Mouse (Mus musculus) limb, embryonic 11.5 days (tissue): ENCODE measurements around the gene Ptprn2. TPM values are rescaled to one million over a fixed set of nuclear protein-coding genes. Genes with fewer than 3 reads are reported as not detected.

Experiments
- ATAC-seq: fragments of 200-750 bp; cut with Nextera tagmentation; 2 replicates; pipeline ENCODE4 v1.8.0; 2017; ENCODE audit warnings: low read depth; ENCODE audit not compliant: insufficient number of reproducible peaks, low FRiP score, low TSS enrichment
- DNase-seq: peaks from one replicate; pipeline ENCODE4 v3.0.0-alpha.2; 2015; ENCODE audit warnings: low spot score
- H3K27ac ChIP-seq: fragments of 300-500 bp; sonication (generic); replicated peaks from 2 replicates; pipeline ENCODE4 v1.5.1; 2014; ENCODE audit warnings: low read depth, mild to moderate bottlenecking, low read length
- H3K27me3 ChIP-seq: fragments of 300-500 bp; sonication (generic); 2 replicates; pipeline ENCODE4 v1.6.1; 2014; ENCODE audit warnings: mild to moderate bottlenecking, low read length, mixed read lengths; ENCODE audit not compliant: control insufficient read depth, insufficient read depth
- H3K36me3 ChIP-seq: fragments of 300-500 bp; sonication (generic); 2 replicates; pipeline ENCODE4 v1.6.1; 2014; ENCODE audit warnings: mild to moderate bottlenecking, low read length, moderate library complexity, mixed read lengths; ENCODE audit not compliant: control insufficient read depth, insufficient read depth
- H3K4me1 ChIP-seq: fragments of 300-500 bp; sonication (generic); 2 replicates; pipeline ENCODE4 v1.6.1; 2014; ENCODE audit warnings: low read length, mixed read lengths; ENCODE audit not compliant: control insufficient read depth, insufficient read depth
- H3K4me2 ChIP-seq: fragments of 300-500 bp; sonication (generic); 2 replicates; pipeline ENCODE4 v1.6.1; 2014; ENCODE audit warnings: low read depth, mild to moderate bottlenecking, moderate library complexity; ENCODE audit not compliant: severe bottlenecking
- H3K4me3 ChIP-seq: fragments of 300-500 bp; sonication (generic); 2 replicates; pipeline ENCODE4 v1.5.1; 2014; ENCODE audit warnings: low read depth, low read length
- H3K9ac ChIP-seq: fragments of 300-500 bp; sonication (generic); 2 replicates; pipeline ENCODE4 v1.6.1; 2014; ENCODE audit warnings: mild to moderate bottlenecking, low read length
- H3K9me3 ChIP-seq: fragments of 300-500 bp; sonication (generic); 2 replicates; pipeline ENCODE4 v1.6.1; 2016; ENCODE audit warnings: low read length; ENCODE audit not compliant: control insufficient read depth
- WGBS: fragments of 180-500 bp; shearing (Covaris S2); extraction: QIAGEN DNeasy Blood & Tissue Kit; methylation state at CpG from one replicate; pipeline ENCODE4 v1.1.7; 2014; 5-methylcytosine and 5-hydroxymethylcytosine counted together
- polyA plus RNA-seq: library from polyadenylated mRNA; unstranded; fragments of >200 nt; fragmentation: Nextera tagmentation; extraction: Ambion mirVana; gene quantifications from 2 replicates; pipeline ENCODE4 v1.2.1, GENCODE M21; 2014

The Ptprn2 gene
- polyA plus RNA-seq, 1 experiment from 2014 or later = not detected

DNA sequence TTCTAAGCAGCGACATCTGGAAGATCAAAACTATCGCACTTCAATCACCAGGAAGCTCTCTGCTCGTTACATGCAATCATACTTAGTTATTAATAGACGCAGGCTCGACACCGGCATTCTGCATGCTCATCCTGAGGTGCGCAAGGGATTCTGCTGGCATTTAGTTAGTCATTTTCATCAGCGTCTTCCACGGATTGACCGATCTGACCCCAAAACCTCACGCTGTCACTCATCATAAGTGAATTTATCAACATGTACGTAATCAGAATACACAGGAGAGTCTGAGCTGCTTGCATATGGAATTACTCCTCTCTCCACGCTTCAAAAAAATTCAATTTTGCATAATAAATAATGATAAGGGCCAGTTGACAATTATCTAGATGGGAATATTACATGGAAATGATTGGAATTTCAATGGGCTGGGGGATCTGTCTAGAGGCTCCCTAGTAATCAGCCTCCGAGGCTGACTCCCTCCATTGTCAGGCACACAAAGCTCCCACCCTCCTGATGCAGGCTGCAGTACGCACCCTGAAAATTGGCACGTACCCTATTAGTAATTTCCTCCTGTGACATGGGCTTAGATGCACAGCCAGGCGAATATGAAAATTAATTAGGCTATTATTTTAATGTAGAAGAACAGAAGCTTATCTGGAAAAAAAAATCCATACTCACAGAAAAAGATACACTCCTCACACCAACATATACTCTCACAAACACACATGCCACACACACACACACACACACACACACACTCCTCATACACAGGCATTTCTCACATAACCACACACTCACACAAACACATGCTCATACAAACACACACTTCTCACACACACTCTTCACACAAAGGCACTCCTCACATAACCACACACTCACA is 819.5 kb downstream of the Ptprn2 start:
- H3K36me3 ChIP-seq = no peaks in the 10 kb centered on the region
- DNase-seq = no peak
- WGBS = 89% methylated on average over 17 of the region's 17 CpGs
- no peak for ATAC-seq
- H3K27me3 ChIP-seq = no peaks in the 10 kb centered on the region
- H3K4me2 ChIP-seq = no peak overlapping the region
- H3K27ac ChIP-seq = no peak overlapping the region
- no peaks in the 10 kb centered on the region for H3K9me3 ChIP-seq
- no peak overlapping the region for H3K4me3 ChIP-seq
- H3K4me1 ChIP-seq = no peaks in the 10 kb centered on the region
- no peak overlapping the region for H3K9ac ChIP-seq

DNA sequence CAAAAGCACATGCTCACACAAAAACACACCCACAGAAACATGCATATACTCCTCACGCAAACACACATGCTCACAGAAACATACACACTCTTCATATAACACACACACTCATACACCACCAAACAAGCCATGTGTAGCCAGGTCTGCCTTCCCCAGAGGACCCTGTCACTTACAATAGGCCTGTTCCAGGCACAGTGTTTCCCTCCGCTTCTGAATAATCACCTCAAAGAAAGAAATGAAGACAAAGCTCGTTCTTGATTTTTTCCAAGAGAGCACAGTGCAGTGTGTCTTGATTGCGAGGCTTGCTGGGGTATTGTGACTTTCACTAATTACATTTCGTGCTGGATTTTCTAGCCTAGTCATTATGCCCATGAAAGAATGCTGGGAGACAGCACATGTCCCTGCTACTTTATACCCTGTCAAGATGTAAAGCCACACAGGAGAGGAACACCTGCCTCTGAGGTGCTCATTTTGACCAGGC is 820.1 kb downstream of the Ptprn2 start:
- Histone ChIP-seq H3K36me3 (no peaks in the 10 kb centered on the region), H3K27ac (no peak overlapping the region), H3K4me3 (no peak overlapping the region), H3K4me2 (no peak overlapping the region), H3K9ac (no peak overlapping the region), H3K9me3 (no peaks in the 10 kb centered on the region), H3K27me3 (no peaks in the 10 kb centered on the region), H3K4me1 (no peaks in the 10 kb centered on the region)
- whole genome bisulfite sequencing = 79% methylated on average over 5 of the region's 5 CpGs
- DNase-seq = no peak
- ATAC-seq = no peak; the same call in 1 of the 2 replicates

DNA sequence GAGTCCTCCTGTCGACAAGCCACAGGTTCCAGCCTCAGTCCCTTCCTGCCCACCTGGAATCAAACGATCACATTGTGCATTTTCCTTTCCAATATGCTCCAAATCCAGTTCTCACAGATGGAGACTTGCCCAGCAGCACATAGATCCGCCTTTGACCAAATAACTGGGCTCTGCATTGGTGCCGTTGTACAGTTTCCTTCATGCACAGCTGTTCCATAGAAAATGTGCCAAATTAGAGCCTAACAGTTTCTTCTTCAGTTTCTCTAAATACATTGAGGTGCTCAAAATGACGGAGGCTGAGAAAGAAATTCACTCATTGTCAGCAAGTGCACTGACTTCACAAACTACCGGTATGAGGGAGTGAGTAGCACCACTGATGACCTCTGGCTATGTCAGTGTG is 826.6 kb downstream of the Ptprn2 start:
- H3K36me3 ChIP-seq = no peaks in the 10 kb centered on the region
- ATAC-seq (no peak), DNase-seq (no peak)
- H3K9ac ChIP-seq = no peak overlapping the region
- H3K27ac ChIP-seq = no peak overlapping the region
- WGBS = 85% methylated on average over 6 of the region's 6 CpGs
- H3K27me3 ChIP-seq = no peaks in the 10 kb centered on the region
- no peaks in the 10 kb centered on the region for H3K4me1 ChIP-seq
- H3K9me3 ChIP-seq = no peaks in the 10 kb centered on the region
- H3K4me2 ChIP-seq = no peak overlapping the region
- H3K4me3 ChIP-seq = no peak overlapping the region

DNA sequence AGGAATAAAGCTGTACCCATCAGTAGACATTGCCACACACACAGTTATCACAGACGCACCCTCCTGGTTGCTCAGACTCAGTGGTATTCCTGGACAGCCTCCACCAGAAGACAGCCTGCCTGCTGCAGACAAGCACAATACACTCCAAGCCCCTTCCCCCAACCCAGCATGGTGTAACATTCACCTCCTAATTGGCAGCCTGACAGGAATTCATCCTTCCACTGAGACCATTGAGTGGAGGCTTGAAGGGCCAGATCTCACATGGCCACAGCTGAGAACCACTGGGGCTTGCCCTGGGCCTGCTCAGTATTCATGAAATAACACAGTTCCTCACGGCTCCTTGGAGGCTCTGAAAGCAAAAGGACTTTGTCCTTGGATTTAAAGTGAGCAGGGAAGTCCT is 829.5 kb downstream of the Ptprn2 start:
- 72% methylated on average over 2 of the region's 2 CpGs for WGBS
- peaks cover 3% of the 10 kb centered on the region; the same call in 1 of the 2 replicates for H3K9me3 ChIP-seq
- H3K36me3 ChIP-seq = no peaks in the 10 kb centered on the region
- H3K4me1 ChIP-seq = no peaks in the 10 kb centered on the region
- no peak for DNase-seq
- no peak for ATAC-seq
- no peak overlapping the region for H3K27ac ChIP-seq
- H3K4me3 ChIP-seq = no peak overlapping the region
- H3K9ac ChIP-seq = no peak overlapping the region
- H3K4me2 ChIP-seq = no peak overlapping the region
- H3K27me3 ChIP-seq = no peaks in the 10 kb centered on the region

DNA sequence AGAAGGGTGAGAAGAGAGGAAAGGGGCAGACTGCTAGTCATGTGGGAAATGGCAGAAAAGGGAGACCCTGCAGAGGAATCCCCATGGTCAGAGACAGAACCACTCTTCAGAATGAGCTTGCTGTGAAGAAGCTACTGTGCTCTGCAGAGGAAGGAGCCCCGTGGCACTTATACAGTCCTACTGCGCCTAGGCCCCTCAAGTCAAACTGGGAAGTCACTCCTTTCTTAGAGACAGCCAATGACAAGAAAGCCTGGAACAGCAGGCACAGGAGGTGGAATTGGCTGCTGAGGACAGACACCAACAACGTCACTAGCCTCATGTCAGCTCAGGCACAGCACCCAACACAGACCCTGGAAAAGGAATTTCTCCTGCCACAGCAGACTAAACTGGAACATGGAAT is 830.1 kb downstream of the Ptprn2 start:
- no peak overlapping the region for H3K27ac ChIP-seq
- 81% methylated on average over 3 of the region's 3 CpGs for WGBS
- no peak for ATAC-seq

DNA sequence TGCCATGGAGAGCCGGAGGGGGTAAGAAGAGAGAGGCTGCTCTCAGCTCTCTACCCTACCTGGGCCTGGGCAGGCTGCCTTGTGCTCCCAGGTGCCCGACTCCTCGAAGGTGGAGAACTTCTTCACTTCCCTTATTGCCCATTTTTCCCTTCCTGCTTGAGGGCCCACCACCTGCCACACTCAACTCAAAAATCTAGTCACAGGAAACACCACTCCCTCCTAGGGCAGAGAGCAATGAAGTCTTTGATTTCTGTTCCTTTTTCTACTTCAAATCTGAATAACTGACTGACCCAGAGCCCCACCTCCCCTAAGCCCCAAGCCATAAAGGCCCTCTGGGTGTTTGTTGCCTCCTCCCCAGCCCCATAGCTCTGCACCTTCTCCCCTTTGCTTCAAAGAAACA is 832.7 kb downstream of the Ptprn2 start:
- no peak overlapping the region for H3K9ac ChIP-seq
- 77% methylated on average over 3 of the region's 3 CpGs for WGBS
- H3K4me2 ChIP-seq = no peak overlapping the region
- no peaks in the 10 kb centered on the region for H3K36me3 ChIP-seq
- H3K4me1 ChIP-seq = no peaks in the 10 kb centered on the region
- peaks cover 3% of the 10 kb centered on the region; the same call in 1 of the 2 replicates for H3K9me3 ChIP-seq
- DNase-seq (no peak), ATAC-seq (no peak)
- H3K4me3 ChIP-seq = no peak overlapping the region
- no peaks in the 10 kb centered on the region for H3K27me3 ChIP-seq
- no peak overlapping the region for H3K27ac ChIP-seq

More for the DNA sequence above, 830.1 kb downstream of the Ptprn2 start:
- Histone ChIP-seq H3K9me3 (peaks cover 3% of the 10 kb centered on the region; the same call in 1 of the 2 replicates), H3K4me3 (no peak overlapping the region), H3K9ac (no peak overlapping the region), H3K27me3 (no peaks in the 10 kb centered on the region), H3K36me3 (no peaks in the 10 kb centered on the region), H3K4me1 (no peaks in the 10 kb centered on the region), H3K4me2 (no peak overlapping the region)
- DNase-seq = no peak

DNA sequence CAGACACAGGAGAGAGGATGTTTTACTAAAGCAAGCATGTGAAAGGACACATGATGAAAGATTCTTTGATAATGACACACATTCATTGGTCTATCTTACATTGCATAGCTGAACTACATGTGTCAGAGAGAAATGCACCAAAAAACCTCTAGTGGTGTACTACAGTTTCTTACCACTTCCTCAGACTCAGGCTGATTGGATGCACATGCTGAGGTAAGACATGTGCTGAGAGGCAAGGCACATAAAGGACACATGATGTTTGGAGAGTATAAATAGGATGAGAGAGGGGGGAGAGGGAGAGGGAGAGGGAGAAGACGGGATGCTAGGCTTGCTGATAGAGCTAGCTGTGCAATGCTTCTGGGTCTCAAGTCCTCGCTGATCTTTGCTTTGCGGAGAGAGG is 837.5 kb downstream of the Ptprn2 start:
- H3K27ac ChIP-seq = no peak overlapping the region
- no peak overlapping the region for H3K4me2 ChIP-seq
- no peak overlapping the region for H3K4me3 ChIP-seq
- 74% methylated on average over 3 of the region's 3 CpGs for WGBS
- no peak overlapping the region for H3K9ac ChIP-seq
- no peaks in the 10 kb centered on the region for H3K4me1 ChIP-seq
- no peaks in the 10 kb centered on the region for H3K9me3 ChIP-seq
- no peaks in the 10 kb centered on the region for H3K27me3 ChIP-seq
- ATAC-seq = no peak
- DNase-seq = no peak
- H3K36me3 ChIP-seq = no peaks in the 10 kb centered on the region
